Mouse (Mus musculus): Measurements from ENCODE around the gene Mrpl27.

DNA sequence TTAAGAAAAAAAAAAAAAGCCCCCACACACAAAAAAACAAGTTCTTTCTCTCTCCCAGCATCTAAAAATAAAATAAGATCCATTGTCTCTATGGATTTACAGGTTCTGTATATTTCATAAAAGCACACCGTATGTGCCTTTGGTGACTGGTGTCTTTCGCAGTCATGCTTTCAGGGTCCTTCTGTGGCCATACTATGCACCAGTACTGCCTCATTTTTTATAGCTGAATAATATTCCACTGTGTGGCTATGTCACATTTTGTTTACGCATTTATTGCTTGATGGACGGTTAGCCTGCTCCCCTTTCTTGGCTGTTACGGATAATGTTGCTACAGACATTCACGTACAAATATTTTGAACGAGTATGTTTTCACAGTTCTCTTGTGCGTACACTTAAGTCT lies 594 bp upstream of the Mrpl27 start:
- TF ChIP-seq MAFK (IDR thresholded peaks at IDR 0.05; ENCODE audit: insufficient read depth, low read depth, low read length): no peak
- no peak for TF ChIP-seq ZNF384 (IDR thresholded peaks at IDR 0.05; ENCODE audit: low read depth, low read length)
- no peak for TF ChIP-seq HCFC1 (IDR thresholded peaks at IDR 0.05; ENCODE audit: borderline replicate concordance, insufficient read depth, low read length)
